Mouse (Mus musculus) neural tube, embryonic 12.5 days (tissue): ENCODE results near the gene Vmn1r20. TPM values are rescaled to one million over a fixed set of nuclear protein-coding genes. Genes with fewer than 3 reads are reported as not detected.
"Not testable (repeated sequence)": the region's sequence is repeated elsewhere in the genome, so short reads cannot be mapped to it uniquely, and the experiment has no call there.

ENCODE experiments used
- ATAC-seq: fragments of 200-750 bp; cut with Nextera tagmentation; 2 replicates; pipeline ENCODE4 v1.8.0; 2017; ENCODE audit warnings: low read depth, mild to moderate bottlenecking, moderate TSS enrichment, moderate library complexity; ENCODE audit not compliant: low FRiP score
- H3K27ac ChIP-seq: fragments of 300-500 bp; sonication (generic); 2 replicates; pipeline ENCODE4 v1.5.1; 2016
- H3K27me3 ChIP-seq: fragments of 300-500 bp; sonication (generic); replicated peaks from 2 replicates; pipeline ENCODE4 v1.6.1; 2016; ENCODE audit warnings: mild to moderate bottlenecking
- H3K36me3 ChIP-seq: fragments of 300-500 bp; sonication (generic); 2 replicates; pipeline ENCODE4 v1.6.1; 2016; ENCODE audit warnings: mild to moderate bottlenecking
- H3K4me1 ChIP-seq: fragments of 300-500 bp; sonication (generic); 2 replicates; pipeline ENCODE4 v1.6.1; 2016
- H3K4me2 ChIP-seq: fragments of 300-500 bp; sonication (generic); replicated peaks from 2 replicates; pipeline ENCODE4 v1.6.1; 2016; ENCODE audit warnings: mild to moderate bottlenecking
- H3K4me3 ChIP-seq: fragments of 300-500 bp; sonication (generic); 2 replicates; pipeline ENCODE4 v1.5.1; 2016
- H3K9ac ChIP-seq: fragments of 300-500 bp; sonication (generic); 2 replicates; pipeline ENCODE4 v1.6.1; 2016; ENCODE audit warnings: mild to moderate bottlenecking
- H3K9me3 ChIP-seq: fragments of 300-500 bp; sonication (generic); 2 replicates; pipeline ENCODE4 v1.6.1; 2016; ENCODE audit warnings: mild to moderate bottlenecking
- WGBS: fragments of 180-500 bp; shearing (Covaris S2); methylation state at CpG from one replicate; pipeline ENCODE4 v1.1.7; 2016; 5-methylcytosine and 5-hydroxymethylcytosine counted together
- polyA plus RNA-seq: library from polyadenylated mRNA; unstranded; fragments of >200 nt; fragmentation: Nextera tagmentation; extraction: Ambion mirVana; gene quantifications from 2 replicates; pipeline ENCODE4 v1.2.1, GENCODE M21; 2016

Gene Vmn1r20
- polyA plus RNA-seq, result not detected in 2 replicates

GRCm38 (mm10) chr6:57428630-57429029 lies at the start of gene Vmn1r20:
TSS of gene Vmn1r20 (plus strand) at chr6:57428930.
- Histone ChIP-seq H3K27me3 (no peaks in the 10 kb centered on the region), H3K27ac (no peak within 1 kb of the TSS), H3K4me3 (no peak within 1 kb of the TSS), H3K9me3 (no peaks in the 10 kb centered on the region), H3K36me3 (no peaks in the 10 kb centered on the region), H3K9ac (no peak within 1 kb of the TSS), H3K4me1 (no peaks in the 10 kb centered on the region), H3K4me2 (no peak within 1 kb of the TSS)
- no peak for ATAC-seq
- WGBS, result 74% methylated on average over 1 of the region's 1 CpGs

GRCm38 (mm10) chr6:57395683-57396082 lies 33.0 kb upstream of the Vmn1r20 start, which contains the start of gene Vmn1r18:
TSS of gene Vmn1r18 (minus strand) at chr6:57395783.
- H3K4me1 ChIP-seq, result no peaks in the 10 kb centered on the region
- no peak within 1 kb of the TSS for H3K9ac ChIP-seq
- no peaks in the 10 kb centered on the region for H3K36me3 ChIP-seq
- ATAC-seq, result no peak
- H3K4me3 ChIP-seq, result no peak within 1 kb of the TSS
- H3K27ac ChIP-seq, result no peak within 1 kb of the TSS
- H3K9me3 ChIP-seq, result no peaks in the 10 kb centered on the region
- H3K4me2 ChIP-seq, result no peak within 1 kb of the TSS
- H3K27me3 ChIP-seq, result no peaks in the 10 kb centered on the region

- ATAC-seq, H3K4me2 ChIP-seq: not testable (repeated sequence)
- 72% methylated on average over 3 of the region's 3 CpGs for WGBS
These were observed 25.2 kb upstream of the Vmn1r20 start, which contains the start of gene Vmn1r19 for GRCm38 (mm10) chr6:57403480-57403879. TSS of gene Vmn1r19 (plus strand) at chr6:57403780.

GRCm38 (mm10) chr6:57431196-57431595 lies 2.5 kb downstream of the Vmn1r20 start:
- H3K9me3 ChIP-seq, result no peaks in the 10 kb centered on the region
- ATAC-seq, result no peak
- no peak overlapping the region for H3K4me2 ChIP-seq
- H3K27ac ChIP-seq, result no peak overlapping the region
- no peak overlapping the region for H3K4me3 ChIP-seq
- 91% methylated on average over 1 of the region's 1 CpGs for WGBS
- no peaks in the 10 kb centered on the region for H3K36me3 ChIP-seq
- no peaks in the 10 kb centered on the region for H3K4me1 ChIP-seq
- no peak overlapping the region for H3K9ac ChIP-seq
- H3K27me3 ChIP-seq, result no peaks in the 10 kb centered on the region

More at GRCm38 (mm10) chr6:57403480-57403879, 25.2 kb upstream of the Vmn1r20 start, which contains the start of gene Vmn1r19:
- H3K9me3 ChIP-seq, H3K27ac ChIP-seq, H3K9ac ChIP-seq, H3K27me3 ChIP-seq, H3K4me1 ChIP-seq, H3K4me3 ChIP-seq, H3K36me3 ChIP-seq: not testable (repeated sequence)

GRCm38 (mm10) chr6:57468161-57468560 lies 39.4 kb downstream of the Vmn1r20 start:
- H3K9me3 ChIP-seq, ATAC-seq, H3K4me2 ChIP-seq, H3K4me3 ChIP-seq, H3K4me1 ChIP-seq, H3K36me3 ChIP-seq, H3K9ac ChIP-seq, H3K27ac ChIP-seq, H3K27me3 ChIP-seq: not testable (repeated sequence)
- 30% methylated on average over 3 of the region's 3 CpGs for WGBS

Other genes starting within 250 kb of the Vmn1r20 start
- gene Vmn1r13, start 225.6 kb upstream of the Vmn1r20 start, polyA plus RNA-seq, result not detected in 2 replicates
- gene Vmn1r14, start 197.2 kb upstream of the Vmn1r20 start, polyA plus RNA-seq, result not detected in 2 replicates
- not detected in 2 replicates for gene Vmn1r15, start 171.0 kb upstream of the Vmn1r20 start, polyA plus RNA-seq
- not detected in 2 replicates for gene Vmn1r16, start 99.4 kb upstream of the Vmn1r20 start, polyA plus RNA-seq
- not detected in 2 replicates for gene Vmn1r17, start 65.2 kb upstream of the Vmn1r20 start, polyA plus RNA-seq
- gene Vmn1r18, start 33.1 kb upstream of the Vmn1r20 start, polyA plus RNA-seq, result not detected in 2 replicates
- gene Vmn1r19, start 25.1 kb upstream of the Vmn1r20 start, polyA plus RNA-seq, result not detected in 2 replicates
- gene Ppm1k, start 106.5 kb downstream of the Vmn1r20 start, polyA plus RNA-seq, result 6.6 and 7.1 TPM in 2 replicates
- 1.6 and 1.9 TPM in 2 replicates for gene Herc6, start 152.1 kb downstream of the Vmn1r20 start, polyA plus RNA-seq